Mouse (Mus musculus): ENCODE data around the gene Rnf135.
"Not testable (repeated sequence)": the region's sequence is repeated elsewhere in the genome, so short reads cannot be mapped to it uniquely, and the experiment has no call there.

Rnf135 gene

GRCm38 (mm10) chr11:80163362-80164116 lies 20.1 kb upstream of the Rnf135 start:
- no peak for DNase-seq

- no peak for DNase-seq
These were observed 19.4 kb upstream of the Rnf135 start for GRCm38 (mm10) chr11:80164224-80164623.

- DNase-seq, result no peak
These were observed 15.5 kb upstream of the Rnf135 start for GRCm38 (mm10) chr11:80168121-80168520.

- DNase-seq, result no peak
These were observed 14.9 kb upstream of the Rnf135 start for GRCm38 (mm10) chr11:80168611-80169249.

GRCm38 (mm10) chr11:80169629-80170028 lies 14.0 kb upstream of the Rnf135 start:
- no peak for DNase-seq

GRCm38 (mm10) chr11:80170351-80170750 lies 13.3 kb upstream of the Rnf135 start:
- no peak for DNase-seq

GRCm38 (mm10) chr11:80171884-80172283 lies 11.8 kb upstream of the Rnf135 start:
- no peak for DNase-seq

- no peak for DNase-seq
These were observed 9.5 kb upstream of the Rnf135 start for GRCm38 (mm10) chr11:80173963-80174670.

GRCm38 (mm10) chr11:80176911-80177895 lies 6.4 kb upstream of the Rnf135 start:
- DNase-seq, result no peak

- no peak for DNase-seq
These were observed 5.3 kb upstream of the Rnf135 start for GRCm38 (mm10) chr11:80178316-80178715.

- peak in 1 of 2 experiments; percentile 18 for DNase-seq
These were observed 2.5 kb upstream of the Rnf135 start for GRCm38 (mm10) chr11:80181021-80181749.

- not testable (repeated sequence) for DNase-seq
These were observed 472 bp upstream of the Rnf135 start for GRCm38 (mm10) chr11:80183054-80183704.

- DNase-seq, result no peak
These were observed 950 bp downstream of the Rnf135 start for GRCm38 (mm10) chr11:80184531-80185071.

GRCm38 (mm10) chr11:80185441-80185976 lies 1.9 kb downstream of the Rnf135 start:
- DNase-seq, result not testable (repeated sequence)

GRCm38 (mm10) chr11:80190280-80190679 lies 6.6 kb downstream of the Rnf135 start:
- no peak for DNase-seq

- DNase-seq, result no peak
These were observed 10.2 kb downstream of the Rnf135 start for GRCm38 (mm10) chr11:80193827-80194226.

GRCm38 (mm10) chr11:80196351-80196750 lies 12.7 kb downstream of the Rnf135 start:
- no peak for DNase-seq

- DNase-seq, result no peak
These were observed 15.7 kb downstream of the Rnf135 start for GRCm38 (mm10) chr11:80199316-80199715.

GRCm38 (mm10) chr11:80199773-80200172 lies 16.1 kb downstream of the Rnf135 start:
- DNase-seq, result no peak

GRCm38 (mm10) chr11:80200326-80200725 lies 16.7 kb downstream of the Rnf135 start:
- DNase-seq, result peak; percentile 24 to 41

GRCm38 (mm10) chr11:80202296-80202695 lies 18.6 kb downstream of the Rnf135 start:
- no peak for DNase-seq

Measured in cerebellum, postnatal 14 days (tissue).